Mouse (Mus musculus) forebrain, embryonic 11.5 days (tissue): ENCODE measurements around the gene Traf3ip2. TPM values are rescaled to one million over a fixed set of nuclear protein-coding genes. Genes with fewer than 3 reads are reported as not detected.
A peak's percentile ranks its signal among the peaks of the same experiment; 100 is the strongest.

ENCODE experiments used
- ATAC-seq: fragments of 200-750 bp; cut with Nextera tagmentation; replicated peaks from 2 replicates; pipeline ENCODE4 v1.8.0; 2017; ENCODE audit warnings: moderate TSS enrichment; ENCODE audit not compliant: low FRiP score
- DNase-seq: peaks from one replicate; pipeline ENCODE4 v3.0.0-alpha.2; 2017; ENCODE audit warnings: low spot score
- H3K27ac ChIP-seq: fragments of 300-500 bp; sonication (generic); 2 replicates; pipeline ENCODE4 v1.5.1; 2014; ENCODE audit warnings: low read depth, low read length
- H3K27me3 ChIP-seq: fragments of 300-500 bp; sonication (generic); 2 replicates; pipeline ENCODE4 v1.6.1; 2014; ENCODE audit warnings: mild to moderate bottlenecking, low read length, mixed read lengths; ENCODE audit not compliant: control insufficient read depth, insufficient read depth
- H3K36me3 ChIP-seq: fragments of 300-500 bp; sonication (generic); 2 replicates; pipeline ENCODE4 v1.6.1; 2014; ENCODE audit warnings: mild to moderate bottlenecking, low read length, moderate library complexity, mixed read lengths; ENCODE audit not compliant: control insufficient read depth, insufficient read depth
- H3K4me1 ChIP-seq: fragments of 300-500 bp; sonication (generic); replicated peaks from 2 replicates; pipeline ENCODE4 v1.6.1; 2014; ENCODE audit warnings: low read length, mixed read lengths; ENCODE audit not compliant: control insufficient read depth, insufficient read depth
- H3K4me2 ChIP-seq: fragments of 300-500 bp; sonication (generic); 2 replicates; pipeline ENCODE4 v1.6.1; 2014; ENCODE audit warnings: low read depth, mild to moderate bottlenecking, low read length, moderate library complexity, mixed read lengths; ENCODE audit not compliant: severe bottlenecking
- H3K4me3 ChIP-seq: fragments of 300-500 bp; sonication (generic); 2 replicates; pipeline ENCODE4 v1.5.1; 2014; ENCODE audit warnings: low read depth, low read length
- H3K9ac ChIP-seq: fragments of 300-500 bp; sonication (generic); 2 replicates; pipeline ENCODE4 v1.6.1; 2014; ENCODE audit warnings: low read length
- H3K9me3 ChIP-seq: fragments of 300-500 bp; sonication (generic); 2 replicates; pipeline ENCODE4 v1.6.1; 2016; ENCODE audit warnings: low read length, mixed read lengths; ENCODE audit not compliant: control insufficient read depth
- WGBS: fragments of 180-500 bp; shearing (Covaris S2); extraction: QIAGEN DNeasy Blood & Tissue Kit; methylation state at CpG from one replicate; pipeline ENCODE4 v1.1.7; 2014; 5-methylcytosine and 5-hydroxymethylcytosine counted together
- polyA plus RNA-seq: library from polyadenylated mRNA; unstranded; fragments of >200 nt; fragmentation: Nextera tagmentation; extraction: Ambion mirVana; gene quantifications from 2 replicates; pipeline ENCODE4 v1.2.1, GENCODE M21; 2014

The Traf3ip2 gene
- polyA plus RNA-seq, 1 experiment from 2014 or later = 5.4 TPM

DNA sequence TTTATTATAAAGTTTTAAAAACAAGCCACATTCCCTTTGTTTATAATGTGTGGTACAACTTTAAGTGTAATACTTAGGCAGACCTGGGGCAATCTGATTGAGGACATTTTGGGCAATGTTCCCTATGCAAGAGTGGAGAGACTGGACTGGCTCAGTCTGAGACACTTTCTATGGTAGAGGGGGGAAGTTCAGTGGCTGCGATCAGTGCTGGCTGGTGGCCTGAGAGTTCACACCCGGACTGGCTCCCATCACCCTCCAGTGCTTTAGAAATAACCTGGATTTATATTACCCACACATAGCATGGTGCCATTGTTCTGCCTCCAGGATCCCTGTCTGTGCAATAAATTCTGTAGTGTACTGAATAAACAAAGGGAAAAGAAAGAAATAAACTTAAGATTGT lies 603 bp upstream of the Traf3ip2 start:
- H3K36me3 ChIP-seq = no peaks in the 10 kb centered on the region
- no peak overlapping the region for H3K4me3 ChIP-seq
- WGBS = 72% methylated on average over 2 of the region's 2 CpGs
- H3K4me1 ChIP-seq = peaks cover 9% of the 10 kb centered on the region; the same call in 1 of the 2 replicates
- no peak overlapping the region for H3K9ac ChIP-seq
- H3K9me3 ChIP-seq = no peaks in the 10 kb centered on the region
- no peak overlapping the region for H3K27ac ChIP-seq
- no peak for DNase-seq
- H3K4me2 ChIP-seq = no peak overlapping the region
- H3K27me3 ChIP-seq = no peaks in the 10 kb centered on the region
- ATAC-seq = no peak

- Histone ChIP-seq H3K9me3 (no peaks in the 10 kb centered on the region), H3K27ac (no peak overlapping the region; the same call in 1 of the 2 replicates), H3K4me2 (peak overlapping the region; percentile 32), H3K4me1 (peaks cover 9% of the 10 kb centered on the region; the same call in 1 of the 2 replicates), H3K4me3 (no peak overlapping the region), H3K36me3 (no peaks in the 10 kb centered on the region), H3K27me3 (no peaks in the 10 kb centered on the region), H3K9ac (peak overlapping the region; percentile 41; the same call in 1 of the 2 replicates)
- ATAC-seq = peak; percentile 39; the same call in 1 of the 2 replicates
- DNase-seq = peak; percentile 59
- whole genome bisulfite sequencing = 17% methylated on average over 26 of the region's 26 CpGs
These were observed 476 bp downstream of the Traf3ip2 start for GRCm38 (mm10) chr10:39612989-39613831.

DNA sequence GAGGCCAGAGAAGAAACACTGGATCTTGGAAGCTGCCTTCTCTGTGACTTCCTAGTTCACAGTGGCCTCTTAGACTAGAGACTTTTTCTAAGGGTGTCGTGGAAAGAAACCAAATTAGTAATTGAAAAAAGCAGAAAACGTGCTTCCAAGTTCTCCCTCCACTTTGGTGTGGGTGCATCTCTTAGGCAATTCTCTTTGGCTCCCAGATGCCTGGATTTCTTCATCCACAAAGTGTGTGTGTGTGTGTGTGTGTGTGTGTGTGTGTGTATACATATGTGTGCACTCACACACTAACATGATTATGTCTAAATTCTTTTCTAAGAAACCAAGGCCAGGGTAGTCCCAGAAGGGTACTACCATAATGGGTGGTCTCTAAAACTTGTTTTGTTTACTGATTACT lies 1.2 kb downstream of the Traf3ip2 start:
- H3K27me3 ChIP-seq = no peaks in the 10 kb centered on the region
- WGBS = 47% methylated on average over 2 of the region's 2 CpGs
- no peak overlapping the region for H3K9ac ChIP-seq
- DNase-seq (no peak), ATAC-seq (no peak)
- H3K36me3 ChIP-seq = no peaks in the 10 kb centered on the region
- no peak overlapping the region for H3K4me3 ChIP-seq
- H3K27ac ChIP-seq = no peak overlapping the region
- no peaks in the 10 kb centered on the region for H3K9me3 ChIP-seq
- peaks cover 9% of the 10 kb centered on the region; the same call in 1 of the 2 replicates for H3K4me1 ChIP-seq
- no peak overlapping the region for H3K4me2 ChIP-seq

DNA sequence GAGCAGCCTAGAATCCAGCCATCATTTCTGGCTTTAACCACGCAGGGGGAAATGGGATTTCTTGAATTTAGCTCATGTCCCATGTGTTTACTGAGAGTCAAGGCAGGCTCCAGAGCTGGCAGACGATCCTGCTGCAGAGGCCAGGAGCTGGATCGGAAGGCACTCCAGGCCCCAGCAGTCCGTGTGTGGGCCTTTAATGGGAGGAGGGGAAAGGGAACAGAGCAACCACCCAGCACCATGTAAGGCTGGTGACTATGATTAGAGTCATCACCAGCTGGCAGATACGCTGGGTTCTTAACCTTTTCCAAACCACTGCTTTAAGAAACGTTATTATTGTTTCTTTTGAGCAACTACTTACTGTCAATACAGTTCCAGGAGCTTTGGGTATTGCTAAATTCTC lies 1.9 kb downstream of the Traf3ip2 start:
- ATAC-seq (no peak), DNase-seq (no peak)
- WGBS = 31% methylated on average over 6 of the region's 6 CpGs

GRCm38 (mm10) chr10:39615531-39616229 lies 2.9 kb downstream of the Traf3ip2 start:
- Histone ChIP-seq H3K27ac (no peak overlapping the region), H3K4me3 (no peak overlapping the region), H3K9ac (no peak overlapping the region), H3K4me2 (no peak overlapping the region), H3K27me3 (no peaks in the 10 kb centered on the region), H3K4me1 (peaks cover 9% of the 10 kb centered on the region; the same call in 1 of the 2 replicates), H3K9me3 (no peaks in the 10 kb centered on the region), H3K36me3 (no peaks in the 10 kb centered on the region)
- DNase-seq = no peak
- 88% methylated on average over 12 of the region's 12 CpGs for WGBS
- ATAC-seq = no peak

More for the DNA sequence above, 1.9 kb downstream of the Traf3ip2 start:
- Histone ChIP-seq H3K36me3 (no peaks in the 10 kb centered on the region), H3K4me1 (peaks cover 9% of the 10 kb centered on the region; the same call in 1 of the 2 replicates), H3K4me2 (no peak overlapping the region), H3K9ac (no peak overlapping the region), H3K4me3 (no peak overlapping the region), H3K27ac (no peak overlapping the region), H3K27me3 (no peaks in the 10 kb centered on the region), H3K9me3 (no peaks in the 10 kb centered on the region)

GRCm38 (mm10) chr10:39616230-39616590 lies 3.5 kb downstream of the Traf3ip2 start:
- H3K27me3 ChIP-seq = no peaks in the 10 kb centered on the region
- H3K9me3 ChIP-seq = no peaks in the 10 kb centered on the region
- no peak overlapping the region for H3K9ac ChIP-seq
- no peak overlapping the region for H3K4me3 ChIP-seq
- peaks cover 9% of the 10 kb centered on the region; the same call in 1 of the 2 replicates for H3K4me1 ChIP-seq
- no peaks in the 10 kb centered on the region for H3K36me3 ChIP-seq
- DNase-seq (no peak), ATAC-seq (no peak)
- H3K27ac ChIP-seq = no peak overlapping the region
- WGBS = 88% methylated on average over 9 of the region's 9 CpGs
- H3K4me2 ChIP-seq = no peak overlapping the region

DNA sequence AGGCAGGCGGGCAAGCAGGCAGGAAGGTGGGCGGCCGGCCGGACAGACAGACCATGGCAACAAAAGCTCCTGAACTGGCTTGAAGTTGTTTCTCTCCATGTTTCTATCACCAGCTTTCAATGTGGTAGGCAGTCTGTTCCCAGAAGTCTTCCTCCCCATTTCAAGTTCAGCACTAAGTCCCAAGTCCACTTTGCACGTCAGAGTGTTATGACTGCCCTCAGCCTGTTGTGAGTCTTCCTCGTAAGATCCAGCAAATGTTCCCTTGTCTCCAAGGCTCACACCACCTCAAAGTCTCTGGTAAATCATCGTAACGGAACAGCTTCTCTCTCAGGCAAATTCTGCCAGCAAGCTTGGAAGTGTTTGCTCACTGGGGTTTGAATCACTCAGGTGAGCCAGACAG lies 3.9 kb downstream of the Traf3ip2 start:
- no peaks in the 10 kb centered on the region for H3K9me3 ChIP-seq
- no peaks in the 10 kb centered on the region for H3K36me3 ChIP-seq
- 91% methylated on average over 8 of the region's 8 CpGs for WGBS
- no peak overlapping the region for H3K4me3 ChIP-seq
- H3K27ac ChIP-seq = no peak overlapping the region
- no peak overlapping the region for H3K4me2 ChIP-seq
- peaks cover 9% of the 10 kb centered on the region; the same call in 1 of the 2 replicates for H3K4me1 ChIP-seq
- H3K27me3 ChIP-seq = no peaks in the 10 kb centered on the region
- DNase-seq = no peak
- no peak for ATAC-seq
- H3K9ac ChIP-seq = no peak overlapping the region

DNA sequence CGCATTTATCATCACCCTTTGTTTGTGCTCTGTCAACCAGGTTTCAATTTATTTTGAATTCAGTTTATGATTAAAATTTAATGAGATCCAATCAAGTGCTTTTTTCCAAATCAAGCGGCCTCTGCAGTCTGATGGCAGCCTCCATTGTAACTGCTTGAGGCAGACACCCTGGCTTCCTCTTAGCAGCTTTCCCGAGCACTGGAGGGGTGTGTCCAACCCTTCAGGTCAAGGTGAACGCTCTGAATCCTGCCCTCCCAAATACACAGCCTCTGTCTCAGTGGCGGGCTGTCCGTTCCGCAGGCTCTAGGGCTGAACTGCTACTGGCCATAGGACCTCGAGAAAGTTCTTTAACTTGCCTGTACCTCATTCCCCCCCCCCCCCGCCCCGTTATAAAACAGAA lies 5.7 kb downstream of the Traf3ip2 start:
- no peaks in the 10 kb centered on the region for H3K27me3 ChIP-seq
- WGBS = 78% methylated on average over 10 of the region's 10 CpGs
- H3K36me3 ChIP-seq = no peaks in the 10 kb centered on the region
- H3K4me3 ChIP-seq = no peak overlapping the region
- H3K4me2 ChIP-seq = no peak overlapping the region
- ATAC-seq (no peak), DNase-seq (no peak)
- H3K9me3 ChIP-seq = no peaks in the 10 kb centered on the region
- H3K9ac ChIP-seq = no peak overlapping the region
- H3K4me1 ChIP-seq = peaks cover 2% of the 10 kb centered on the region; the same call in 1 of the 2 replicates
- no peak overlapping the region for H3K27ac ChIP-seq
